In genomic region chr11:7152371-7152770, GRCm38 (mm10) we compare ENCODE assay signal across 32 mouse cellular contexts. TPM values are rescaled to one million over a fixed set of nuclear protein-coding genes. Genes with fewer than 3 reads are reported as not detected.
"Had no signal": no experiment of that assay in that cellular context is flagged by ENCODE, and none has a peak within 500 bp of the region (broad histone marks: within the 10 kb centered on the region; RNA-seq: fewer than 3 reads in every experiment).

No protein-coding gene starts in this region.

- H3K36me3 ChIP-seq: heart, embryonic 13.5 days; heart, embryonic 15.5 days; limb, embryonic 10.5 days; limb, embryonic 12.5 days had no signal

- H3K9ac ChIP-seq: heart, embryonic 13.5 days; heart, embryonic 15.5 days; hindbrain, embryonic 13.5 days; hindbrain, embryonic 15.5 days; limb, embryonic 12.5 days; liver, embryonic 14.5 days had no signal

- H3K27ac ChIP-seq: heart, adult 2 months; heart, embryonic 13.5 days; heart, embryonic 15.5 days; hindbrain, embryonic 13.5 days; hindbrain, embryonic 15.5 days; hindbrain, postnatal 0 days; layer of hippocampus, adult 2 months; left cerebral cortex, adult 2 months; limb, embryonic 10.5 days; limb, embryonic 12.5 days; liver, embryonic 14.5 days had no signal

- H3K4me3 ChIP-seq: heart, adult 2 months; heart, embryonic 13.5 days; heart, embryonic 15.5 days; hindbrain, embryonic 13.5 days; hindbrain, embryonic 15.5 days; layer of hippocampus, adult 2 months; left cerebral cortex, adult 2 months; limb, embryonic 10.5 days; limb, embryonic 12.5 days had no signal

- H3K9me3 ChIP-seq: heart, embryonic 13.5 days; heart, embryonic 15.5 days; hindbrain, embryonic 13.5 days; hindbrain, embryonic 15.5 days; limb, embryonic 10.5 days; limb, embryonic 12.5 days had no signal

- ATAC-seq: hindbrain, postnatal 0 days; intestine, embryonic 16.5 days had no signal

- H3K4me2 ChIP-seq: heart, embryonic 11.5 days; heart, embryonic 13.5 days; heart, embryonic 15.5 days; hindbrain, embryonic 13.5 days; hindbrain, embryonic 15.5 days; limb, embryonic 12.5 days had no signal

- DNase-seq: gastrocnemius, postnatal 14 days; gastrocnemius, postnatal 36 days; heart, adult 11 months; heart, adult 2 months; heart, postnatal 14 days; heart, postnatal 36 days; kidney, postnatal 10 days; kidney, postnatal 4 days had no signal

- H3K4me1 ChIP-seq: heart, embryonic 13.5 days; heart, embryonic 15.5 days; hindbrain, embryonic 13.5 days; hindbrain, embryonic 15.5 days had no signal

- H3K27me3 ChIP-seq: heart, embryonic 13.5 days; heart, embryonic 15.5 days; hindbrain, embryonic 13.5 days; hindbrain, embryonic 15.5 days; limb, embryonic 12.5 days had no signal

RNA-seq across cellular contexts. Expression of gene Gm11985, which starts 36.0 kb away (rescaled TPM):
- total RNA-seq: gastrocnemius, adult 18-20 months; gastrocnemius, adult 8-10 months; gastrocnemius, postnatal 14 days; gastrocnemius, postnatal 36 days; heart, adult 2 months; heart, postnatal 14 days; heart, postnatal 36 days; hematopoietic stem cell, adult 5-6 weeks; hindbrain, postnatal 0 days; layer of hippocampus, adult 2 months; layer of hippocampus, postnatal 10 days; layer of hippocampus, postnatal 25 days; left cerebral cortex, adult 2 months; left cerebral cortex, postnatal 14 days; left cerebral cortex, postnatal 36 days had no signal
- polyA plus RNA-seq: gonadal fat pad, adult 2 months; heart, adult 2 months; heart, embryonic 11.5 days; heart, embryonic 13.5 days; heart, embryonic 15.5 days; heart, postnatal 0 days; hindbrain, embryonic 11.5 days; hindbrain, embryonic 13.5 days; hindbrain, postnatal 0 days; intestine, embryonic 14.5 days; intestine, embryonic 16.5 days; kidney, embryonic 14.5 days; limb, embryonic 10.5 days; limb, embryonic 12.5 days; liver, embryonic 14.5 days had no signal

RNA-seq across cellular contexts. Expression of gene Igfbp1, which starts 45.2 kb away (rescaled TPM):
- total RNA-seq: gastrocnemius, adult 18-20 months; gastrocnemius, adult 8-10 months; gastrocnemius, postnatal 14 days; gastrocnemius, postnatal 36 days; heart, adult 2 months; heart, postnatal 14 days; heart, postnatal 36 days; hematopoietic stem cell, adult 5-6 weeks; hindbrain, postnatal 0 days; layer of hippocampus, postnatal 25 days; left cerebral cortex, adult 2 months; left cerebral cortex, postnatal 36 days had no signal
- polyA plus RNA-seq: heart, adult 2 months; heart, postnatal 0 days; hindbrain, postnatal 0 days had no signal
